Mouse (Mus musculus) adrenal gland, adult 8-10 months (tissue): Measurements from ENCODE around the gene Inf2. TPM values are rescaled to one million over a fixed set of nuclear protein-coding genes. Genes with fewer than 3 reads are reported as not detected.

Experiments used
- DNase-seq: peaks from one replicate; pipeline ENCODE4 v3.0.0; 2022
- total RNA-seq, 4 experiments: library from RNA; stranded (reverse); gene quantifications; 2 replicates each; pipeline ENCODE4 v1.2.4; 2022

The Inf2 gene
- total RNA-seq, 4 experiments from 2014 or later, result 34.6 to 65.5 (median 48.9) TPM

- no peak for DNase-seq
Measured at GRCm38 (mm10) chr12:112627097-112627881, 38.7 kb downstream of the Inf2 start.

- DNase-seq, result no peak
Measured at GRCm38 (mm10) chr12:112628197-112628596, 39.6 kb downstream of the Inf2 start.

DNA sequence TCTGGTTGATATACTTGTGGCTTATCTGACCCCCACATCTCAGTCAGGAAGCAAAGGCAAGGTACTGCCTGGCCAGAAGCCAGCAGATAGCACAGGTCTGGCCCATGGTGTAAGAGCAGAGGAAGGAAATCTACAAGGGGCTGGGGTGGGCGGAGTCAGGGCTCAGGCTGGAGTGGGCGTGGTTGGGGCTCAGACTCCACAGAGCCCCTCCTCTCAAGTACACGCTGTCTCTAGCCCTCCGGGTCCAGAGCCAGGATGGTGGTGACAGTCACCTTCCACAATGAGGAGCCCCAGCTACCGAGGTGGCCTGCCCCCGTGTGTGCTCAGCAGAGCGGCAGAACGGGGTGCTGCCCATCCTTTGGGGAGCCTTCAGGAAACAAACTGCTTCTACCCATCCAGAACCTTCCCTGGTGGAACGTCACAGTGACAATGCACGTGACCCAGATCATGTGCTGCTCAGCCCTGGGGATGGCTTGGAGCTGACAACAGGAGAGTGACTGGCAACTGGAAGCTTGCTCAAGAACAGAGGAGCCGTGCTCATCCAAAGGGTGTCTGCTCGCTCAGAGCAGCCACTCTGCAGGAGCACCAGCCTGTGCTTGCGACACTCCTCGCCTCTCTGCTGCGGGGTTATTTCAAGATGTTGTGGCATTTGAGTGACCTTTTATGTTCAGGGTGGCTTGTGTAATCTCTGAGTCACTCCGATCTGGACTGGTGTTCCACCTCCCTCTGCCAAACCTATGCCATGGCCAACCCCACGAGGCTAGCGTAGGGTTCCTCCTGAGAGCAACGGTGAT lies 40.5 kb downstream of the Inf2 start:
- peak; percentile 87 for DNase-seq

GRCm38 (mm10) chr12:112630029-112630428 lies 41.4 kb downstream of the Inf2 start:
- no peak for DNase-seq

DNA sequence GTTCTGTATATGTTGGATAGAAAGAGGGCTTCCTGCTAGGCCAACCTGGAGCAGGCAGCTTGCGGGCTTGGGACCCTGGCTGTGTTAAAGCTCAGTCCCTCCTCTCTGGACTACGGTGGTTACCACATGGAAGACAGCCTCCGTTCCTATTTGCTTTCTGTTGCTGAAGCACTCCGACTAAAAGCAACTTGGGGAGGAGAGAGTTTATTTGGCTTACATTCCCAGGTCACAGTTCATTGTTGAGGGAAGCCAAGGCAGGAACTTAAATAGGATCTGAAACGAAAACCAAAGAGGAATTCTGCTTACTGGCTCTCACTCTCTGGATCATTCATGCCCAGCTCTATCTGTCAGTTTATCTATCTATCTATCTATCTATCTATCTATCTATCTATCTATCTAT lies 42.2 kb downstream of the Inf2 start:
- no peak for DNase-seq

DNA sequence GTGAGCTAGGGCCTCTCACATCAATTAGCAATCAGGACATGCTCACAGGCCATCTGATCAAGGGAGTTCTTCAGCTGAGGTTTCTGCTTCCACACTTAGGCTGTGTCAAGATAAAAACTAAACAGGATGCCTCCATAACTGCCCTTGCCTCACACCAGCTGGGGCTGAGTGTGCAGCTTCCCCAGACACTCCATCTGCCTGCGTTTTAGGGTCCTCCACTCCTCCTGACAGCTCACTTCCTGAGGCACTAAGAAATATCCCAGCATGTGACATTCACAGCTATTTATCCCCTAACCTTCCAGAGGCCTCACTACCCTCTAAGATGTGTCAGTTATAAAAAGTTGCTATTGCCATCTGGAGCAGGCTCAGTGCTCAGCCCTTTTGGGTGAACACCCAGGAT lies 42.9 kb downstream of the Inf2 start:
- DNase-seq, result no peak

GRCm38 (mm10) chr12:112632084-112632777 lies 43.6 kb downstream of the Inf2 start:
- no peak for DNase-seq

- DNase-seq, result no peak
Measured at GRCm38 (mm10) chr12:112632907-112633306, 44.3 kb downstream of the Inf2 start.

DNA sequence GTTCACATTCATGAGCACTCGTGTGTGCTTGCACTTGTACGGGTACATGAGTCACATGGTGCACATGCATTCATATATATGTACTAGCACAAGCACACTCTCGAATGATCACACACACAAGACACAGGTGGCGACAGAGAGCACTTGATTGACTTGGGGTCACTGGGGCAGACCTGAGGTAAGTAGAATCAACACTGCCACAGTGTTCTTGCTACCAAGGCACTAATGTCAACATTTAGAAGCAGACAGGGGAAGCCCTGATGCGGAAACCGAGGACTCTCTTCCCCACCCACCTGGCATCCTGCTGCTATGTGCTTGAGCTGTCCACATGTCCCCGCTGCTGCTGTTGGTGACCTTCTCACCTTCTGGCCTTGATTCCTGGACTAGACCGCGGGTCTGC lies 45.1 kb downstream of the Inf2 start:
- DNase-seq, result no peak

DNA sequence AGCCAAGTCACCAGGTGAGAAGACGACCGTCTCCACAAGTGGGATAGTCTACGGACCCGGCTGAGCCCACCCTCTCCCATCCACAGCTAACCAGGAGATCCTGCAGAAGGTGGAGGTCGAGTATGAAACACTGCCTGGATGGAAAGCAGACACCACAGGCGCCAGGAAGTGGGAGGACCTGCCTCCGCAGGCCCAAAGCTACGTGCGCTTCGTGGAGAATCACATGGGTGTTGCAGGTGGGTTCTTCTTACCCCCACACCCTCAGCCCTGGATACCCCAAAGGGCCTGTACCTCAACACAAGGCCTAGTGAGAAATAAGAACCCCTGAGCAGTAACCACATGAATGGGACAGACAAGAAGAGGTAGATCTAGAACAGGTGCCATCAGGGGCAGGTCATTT lies 50.9 kb downstream of the Inf2 start:
- no peak for DNase-seq

- no peak for DNase-seq
Measured at GRCm38 (mm10) chr12:112643126-112643525, 54.5 kb downstream of the Inf2 start.

DNA sequence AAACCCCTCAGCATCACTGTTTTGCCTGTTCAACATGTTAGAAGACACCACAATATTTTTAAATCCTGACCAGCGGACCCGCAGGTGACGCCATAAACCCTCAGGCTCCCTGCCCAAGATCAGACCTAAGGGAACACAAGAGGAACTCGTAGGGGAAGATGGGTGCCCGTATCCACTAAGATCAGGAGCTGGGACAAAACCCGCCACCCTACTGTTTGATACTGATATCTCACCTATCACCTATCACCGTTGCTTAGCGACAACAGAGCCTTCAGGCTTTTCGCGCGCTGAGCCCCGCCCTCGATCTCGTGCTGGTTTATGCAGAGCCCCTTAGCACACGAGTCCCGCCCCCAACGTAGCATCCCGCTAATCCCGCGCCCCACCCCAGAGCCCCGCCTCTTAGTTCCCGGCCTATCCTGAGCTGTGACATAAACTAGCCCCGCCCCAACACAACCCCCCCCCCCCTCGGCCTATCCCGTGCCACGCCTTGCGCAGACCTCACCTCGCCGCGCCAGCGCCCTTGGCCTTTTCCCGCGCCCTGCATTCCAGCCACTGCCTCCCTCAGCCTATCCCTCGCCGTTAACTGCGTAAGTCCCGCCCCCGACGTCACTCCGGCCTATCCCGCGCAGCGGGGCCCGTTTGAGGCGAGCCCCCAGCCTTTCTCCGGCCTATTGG lies 55.7 kb downstream of the Inf2 start, which contains the start of gene Siva1:
Gene Siva1, plus strand, starts transcription at position 500 of the 675 bp plus-strand sequence.
- peak; percentile 99 for DNase-seq

GRCm38 (mm10) chr12:112644855-112645506 lies 56.4 kb downstream of the Inf2 start:
- no peak for DNase-seq

DNA sequence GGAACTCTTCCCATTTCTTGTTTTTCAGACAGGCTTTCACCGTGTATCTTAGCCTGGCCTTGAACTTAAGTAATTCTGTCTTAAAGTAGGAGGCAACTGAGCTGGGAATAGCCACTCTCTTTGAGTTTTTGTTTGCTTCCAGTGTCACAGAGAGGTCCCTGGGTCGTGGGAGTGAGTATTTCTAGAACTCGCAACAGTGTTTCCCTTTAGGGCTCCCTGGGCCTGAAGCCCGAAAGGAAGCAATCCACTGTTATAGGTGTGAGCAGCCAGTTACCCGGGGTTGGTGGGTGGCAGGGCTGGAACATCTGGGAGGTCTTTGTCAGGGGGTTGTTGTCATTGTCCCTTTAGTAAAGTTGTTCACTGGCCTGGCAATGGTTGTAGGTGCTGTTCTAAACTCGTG lies 57.6 kb downstream of the Inf2 start:
- no peak for DNase-seq

DNA sequence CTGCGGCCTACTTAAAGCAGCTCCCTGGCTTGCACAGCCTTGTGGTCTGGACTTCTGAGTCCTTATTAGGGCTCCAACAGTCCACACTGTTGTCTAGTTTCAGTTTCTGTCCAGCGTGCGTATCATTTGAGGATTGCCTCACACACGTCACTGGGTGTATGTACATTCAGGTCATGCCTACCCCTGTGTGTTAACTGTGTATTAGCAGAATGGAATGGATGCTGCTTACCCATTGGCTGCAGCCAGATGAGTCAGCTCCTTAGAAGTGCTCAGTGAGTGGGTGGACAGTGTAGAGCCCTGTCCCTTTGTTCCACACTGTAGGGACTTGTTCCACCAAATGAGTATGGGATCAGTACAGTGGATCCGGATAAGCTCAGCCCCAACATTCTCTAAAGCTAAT lies 59.5 kb downstream of the Inf2 start:
- no peak for DNase-seq

DNA sequence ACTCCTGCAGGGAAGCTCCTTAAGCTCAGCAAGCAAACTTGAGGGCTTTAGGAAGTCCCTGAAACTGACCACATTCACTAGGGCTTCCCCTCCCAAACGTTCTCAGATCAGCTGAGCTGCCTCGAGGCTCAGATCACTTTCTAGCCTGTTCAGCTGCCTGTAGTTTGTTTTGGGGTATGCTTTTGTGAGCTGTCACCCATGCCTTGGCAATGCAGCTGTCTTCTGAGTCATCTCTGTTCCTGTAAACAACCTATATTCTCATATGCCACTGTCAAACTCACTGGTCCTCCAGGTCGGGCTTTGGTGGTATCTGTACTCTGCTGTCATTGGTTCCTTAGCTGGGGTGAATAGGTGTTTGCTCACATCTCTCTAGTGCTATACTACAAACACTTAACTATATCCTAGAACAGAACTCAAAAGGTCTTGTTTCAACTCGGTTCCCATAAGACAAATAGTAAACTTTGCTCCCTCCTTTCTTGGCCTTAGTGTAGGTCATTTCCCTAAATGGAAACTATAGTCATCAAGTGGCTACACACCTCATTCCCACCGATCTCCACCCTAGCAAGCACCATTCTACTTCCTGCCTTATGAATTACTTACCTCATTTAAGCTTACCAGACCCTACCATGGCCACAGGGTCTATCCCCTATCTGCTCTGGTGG lies 63.3 kb downstream of the Inf2 start:
- no peak for DNase-seq

- peak; percentile 81 for DNase-seq
Measured at GRCm38 (mm10) chr12:112653157-112653824, 64.7 kb downstream of the Inf2 start.

DNA sequence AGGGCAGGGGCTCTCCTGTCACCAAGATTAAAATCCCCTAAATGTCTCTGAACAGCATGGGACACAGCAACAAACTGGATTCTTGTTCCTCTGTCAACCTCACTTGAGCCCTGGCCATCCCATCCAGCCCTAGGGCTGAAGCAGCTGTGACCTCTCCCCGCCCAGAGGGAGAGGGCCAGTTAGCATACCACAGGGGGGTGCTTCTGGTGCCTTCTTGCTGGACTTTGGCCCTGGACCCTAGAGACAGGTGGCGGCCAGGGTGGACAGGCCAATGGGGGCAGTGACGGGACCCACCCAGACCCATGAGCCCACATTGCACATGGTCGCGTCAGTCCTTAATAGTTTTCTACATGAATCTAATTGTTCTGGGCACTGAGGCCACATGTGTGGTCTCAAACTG lies 65.5 kb downstream of the Inf2 start:
- DNase-seq, result no peak

- peak; percentile 72 for DNase-seq
Measured at GRCm38 (mm10) chr12:112658619-112659018, 70.0 kb downstream of the Inf2 start.

GRCm38 (mm10) chr12:112659109-112659508 lies 70.5 kb downstream of the Inf2 start:
- DNase-seq, result no peak
